Mouse (Mus musculus) forebrain, embryonic 11.5 days (tissue): ENCODE measurements around the gene Nicn1. TPM values are rescaled to one million over a fixed set of nuclear protein-coding genes. Genes with fewer than 3 reads are reported as not detected.

Experiments used
- ATAC-seq: fragments of 200-750 bp; cut with Nextera tagmentation; replicated peaks from 2 replicates; pipeline ENCODE4 v1.8.0; 2017; ENCODE audit warnings: moderate TSS enrichment; ENCODE audit not compliant: low FRiP score
- DNase-seq: peaks from one replicate; pipeline ENCODE4 v3.0.0-alpha.2; 2017; ENCODE audit warnings: low spot score
- H3K27ac ChIP-seq: fragments of 300-500 bp; sonication (generic); 2 replicates; pipeline ENCODE4 v1.5.1; 2014; ENCODE audit warnings: low read depth, low read length
- H3K27me3 ChIP-seq: fragments of 300-500 bp; sonication (generic); 2 replicates; pipeline ENCODE4 v1.6.1; 2014; ENCODE audit warnings: mild to moderate bottlenecking, low read length, mixed read lengths; ENCODE audit not compliant: control insufficient read depth, insufficient read depth
- H3K36me3 ChIP-seq: fragments of 300-500 bp; sonication (generic); 2 replicates; pipeline ENCODE4 v1.6.1; 2014; ENCODE audit warnings: mild to moderate bottlenecking, low read length, moderate library complexity, mixed read lengths; ENCODE audit not compliant: control insufficient read depth, insufficient read depth
- H3K4me1 ChIP-seq: fragments of 300-500 bp; sonication (generic); replicated peaks from 2 replicates; pipeline ENCODE4 v1.6.1; 2014; ENCODE audit warnings: low read length, mixed read lengths; ENCODE audit not compliant: control insufficient read depth, insufficient read depth
- H3K4me2 ChIP-seq: fragments of 300-500 bp; sonication (generic); 2 replicates; pipeline ENCODE4 v1.6.1; 2014; ENCODE audit warnings: low read depth, mild to moderate bottlenecking, low read length, moderate library complexity, mixed read lengths; ENCODE audit not compliant: severe bottlenecking
- H3K4me3 ChIP-seq: fragments of 300-500 bp; sonication (generic); 2 replicates; pipeline ENCODE4 v1.5.1; 2014; ENCODE audit warnings: low read depth, low read length
- H3K9ac ChIP-seq: fragments of 300-500 bp; sonication (generic); 2 replicates; pipeline ENCODE4 v1.6.1; 2014; ENCODE audit warnings: low read length
- H3K9me3 ChIP-seq: fragments of 300-500 bp; sonication (generic); 2 replicates; pipeline ENCODE4 v1.6.1; 2016; ENCODE audit warnings: low read length, mixed read lengths; ENCODE audit not compliant: control insufficient read depth
- WGBS: fragments of 180-500 bp; shearing (Covaris S2); extraction: QIAGEN DNeasy Blood & Tissue Kit; methylation state at CpG from one replicate; pipeline ENCODE4 v1.1.7; 2014; 5-methylcytosine and 5-hydroxymethylcytosine counted together
- polyA plus RNA-seq: library from polyadenylated mRNA; unstranded; fragments of >200 nt; fragmentation: Nextera tagmentation; extraction: Ambion mirVana; gene quantifications from 2 replicates; pipeline ENCODE4 v1.2.1, GENCODE M21; 2014

The Nicn1 gene
- polyA plus RNA-seq, 1 experiment from 2014 or later: 46.8 TPM

DNA sequence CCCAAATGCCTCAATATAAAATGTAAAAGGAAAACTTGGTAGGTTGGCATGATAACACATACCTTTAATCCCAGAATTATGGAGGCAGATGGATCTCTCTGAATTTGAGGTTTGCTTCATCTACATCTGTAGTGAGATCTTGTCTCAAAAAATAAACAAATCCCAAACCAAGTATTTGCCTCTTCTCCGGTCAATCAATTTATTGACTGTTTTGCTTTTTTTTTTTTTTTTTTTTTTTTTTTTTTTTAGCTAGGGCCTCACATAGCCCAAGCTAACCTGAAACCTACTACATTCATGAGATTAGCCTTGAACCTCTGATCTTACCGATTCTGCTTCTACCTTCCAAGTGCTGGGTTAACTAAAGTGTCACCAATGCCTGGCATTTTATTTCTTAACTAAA is 882 bp upstream of the Nicn1 start:
- Histone ChIP-seq H3K9me3 (no peaks in the 10 kb centered on the region), H3K27me3 (no peaks in the 10 kb centered on the region), H3K27ac (0 out of 2 replicates have a peak overlapping the region, but pooled peaks have one; percentile 81), H3K4me1 (peaks cover 4% of the 10 kb centered on the region; the same call in 1 of the 2 replicates), H3K4me2 (peak overlapping the region; percentile 56; the same call in 1 of the 2 replicates), H3K36me3 (no peaks in the 10 kb centered on the region), H3K4me3 (peak overlapping the region; percentile 45; the same call in 1 of the 2 replicates), H3K9ac (peak overlapping the region; percentile 66)
- WGBS: 67% methylated on average over 2 of the region's 2 CpGs
- ATAC-seq (no peak), DNase-seq (no peak)

DNA sequence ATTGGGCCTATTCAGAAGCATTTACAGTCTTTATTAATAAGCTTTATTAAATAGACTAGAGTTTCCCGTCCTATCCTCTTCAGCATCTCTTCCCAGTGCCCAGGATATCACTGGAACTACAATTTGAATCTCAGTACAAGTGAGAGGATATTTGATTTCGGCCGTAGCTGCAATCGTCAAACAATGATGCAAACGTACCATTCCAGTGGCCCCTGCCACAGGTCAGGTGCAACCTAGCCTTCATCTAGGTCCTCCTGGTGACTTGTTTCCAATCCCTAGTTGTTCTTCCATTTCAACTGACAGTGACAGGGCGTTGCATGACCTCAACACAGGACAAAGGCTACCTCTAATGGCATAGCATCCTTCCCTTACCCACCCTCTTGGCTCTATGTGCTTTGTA is 544 bp downstream of the Nicn1 start:
- H3K4me2 ChIP-seq: peak overlapping the region; percentile 62
- DNase-seq (no peak), ATAC-seq (no peak; the same call in 1 of the 2 replicates)
- peak overlapping the region; percentile 53 for H3K9ac ChIP-seq
- H3K36me3 ChIP-seq: no peaks in the 10 kb centered on the region
- peaks cover 4% of the 10 kb centered on the region; the same call in 1 of the 2 replicates for H3K4me1 ChIP-seq
- 44% methylated on average over 6 of the region's 6 CpGs for WGBS
- no peak overlapping the region for H3K27ac ChIP-seq
- no peaks in the 10 kb centered on the region for H3K27me3 ChIP-seq
- peak overlapping the region; percentile 45 for H3K4me3 ChIP-seq
- no peaks in the 10 kb centered on the region for H3K9me3 ChIP-seq

DNA sequence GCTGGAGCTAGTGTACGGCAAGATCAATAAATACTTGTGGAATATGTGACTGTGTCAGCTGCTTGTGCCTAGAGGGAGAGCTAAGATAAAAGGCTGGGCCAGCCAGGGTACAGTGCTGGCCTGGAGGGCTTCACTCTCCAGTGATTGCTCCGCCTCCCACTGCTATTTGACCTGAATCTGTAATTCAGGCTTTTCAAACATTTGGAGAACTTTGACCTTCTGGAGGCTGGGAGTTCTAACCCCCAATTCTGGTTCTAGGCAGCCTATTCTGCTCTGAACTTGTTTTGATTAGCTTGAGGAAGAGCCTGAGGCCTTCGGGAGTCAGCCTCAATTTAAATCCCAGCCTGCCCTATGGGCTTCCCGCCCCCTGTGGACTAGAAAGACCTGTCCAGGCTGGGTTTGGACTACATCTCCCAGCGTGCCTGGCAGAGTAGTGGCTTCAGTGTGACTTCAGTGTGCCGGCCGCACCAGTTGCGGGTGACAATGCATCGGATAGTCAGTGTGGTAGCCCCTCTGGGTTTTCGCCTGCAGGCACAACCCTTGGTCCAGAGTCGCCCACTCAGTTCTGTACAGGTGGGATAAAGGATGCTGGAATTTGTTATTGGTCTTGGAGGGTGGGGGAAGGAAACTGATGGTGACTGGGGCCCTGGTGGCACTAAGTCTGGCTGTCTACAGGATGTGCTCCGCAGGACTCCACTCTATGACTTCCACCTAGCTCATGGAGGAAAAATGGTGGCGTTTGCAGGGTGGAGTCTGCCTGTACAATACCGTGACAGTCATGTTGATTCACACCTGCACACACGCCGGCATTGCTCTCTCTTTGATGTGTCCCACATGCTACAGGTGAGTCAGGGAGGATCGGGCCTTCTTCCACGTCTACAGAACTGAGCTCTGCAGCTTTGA is 6.5 kb downstream of the Nicn1 start, which contains the start of gene Amt:
Amt (plus strand) TSS at position 401 of the 903 bp plus-strand sequence.
- 18% methylated on average over 18 of the region's 18 CpGs for WGBS
- H3K4me2 ChIP-seq: peak within 1 kb of the TSS; percentile 53
- H3K27ac ChIP-seq: peak within 1 kb of the TSS; percentile 62
- peak; percentile 86 for ATAC-seq
- H3K4me3 ChIP-seq: peak within 1 kb of the TSS; percentile 30
- peak; percentile 75 for DNase-seq
- H3K27me3 ChIP-seq: no peaks in the 10 kb centered on the region
- H3K4me1 ChIP-seq: peaks cover 10% of the 10 kb centered on the region
- no peaks in the 10 kb centered on the region; the same call in 1 of the 2 replicates for H3K36me3 ChIP-seq
- H3K9ac ChIP-seq: peak within 1 kb of the TSS; percentile 55
- no peaks in the 10 kb centered on the region for H3K9me3 ChIP-seq

DNA sequence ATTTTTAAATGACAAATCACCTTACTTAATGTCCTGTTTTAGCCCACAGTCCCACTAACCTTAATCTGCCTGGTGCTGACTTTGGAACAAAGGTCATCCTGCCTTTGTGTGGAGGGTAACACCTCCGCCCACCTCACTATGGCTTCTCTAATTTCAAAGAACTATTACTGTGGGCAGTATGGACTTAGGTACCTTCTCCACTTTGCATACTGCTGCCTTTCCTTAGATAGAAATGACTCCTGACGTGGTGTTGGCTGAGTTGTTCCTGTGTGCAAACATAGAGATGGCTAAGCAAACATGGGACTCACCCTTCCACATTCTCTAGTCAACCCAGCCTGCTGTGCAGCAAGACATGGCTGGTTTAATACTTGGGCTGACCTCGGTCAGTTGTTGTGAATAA is 11.6 kb downstream of the Nicn1 start:
- Histone ChIP-seq H3K9ac (no peak overlapping the region), H3K27me3 (no peaks in the 10 kb centered on the region), H3K4me3 (no peak overlapping the region), H3K27ac (no peak overlapping the region), H3K9me3 (no peaks in the 10 kb centered on the region), H3K4me1 (peaks cover 8% of the 10 kb centered on the region; the same call in 1 of the 2 replicates), H3K4me2 (no peak overlapping the region), H3K36me3 (no peaks in the 10 kb centered on the region; the same call in 1 of the 2 replicates)
- WGBS: 85% methylated on average over 3 of the region's 3 CpGs
- ATAC-seq (no peak), DNase-seq (no peak)

DNA sequence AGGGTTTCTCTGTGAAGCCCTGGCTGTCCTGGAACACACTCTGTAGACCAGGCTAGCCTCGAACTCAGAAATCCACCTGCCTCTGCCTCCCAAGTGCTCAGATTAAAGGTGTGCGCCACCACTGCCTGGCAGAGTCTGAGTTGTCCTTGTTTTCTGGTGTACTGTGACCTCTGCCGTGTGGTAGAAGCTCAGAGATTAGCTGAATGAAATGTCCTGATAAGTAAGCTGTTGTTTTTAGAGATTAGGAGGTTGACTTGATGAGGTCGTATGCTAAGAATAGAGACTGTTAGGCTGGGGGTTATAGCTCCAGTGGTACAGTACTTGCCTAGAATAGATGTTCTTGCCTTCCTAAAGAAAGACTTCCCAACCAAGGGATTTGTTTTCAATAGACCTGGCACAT is 14.5 kb downstream of the Nicn1 start:
- Histone ChIP-seq H3K9ac (peak overlapping the region; percentile 85), H3K27ac (no peak overlapping the region), H3K4me2 (peak overlapping the region; percentile 90), H3K4me3 (peak overlapping the region; percentile 90), H3K27me3 (no peaks in the 10 kb centered on the region), H3K36me3 (no peaks in the 10 kb centered on the region; the same call in 1 of the 2 replicates), H3K4me1 (peaks cover 3% of the 10 kb centered on the region; the same call in 1 of the 2 replicates), H3K9me3 (no peaks in the 10 kb centered on the region)
- WGBS: 84% methylated on average over 4 of the region's 4 CpGs
- ATAC-seq (no peak), DNase-seq (no peak)

DNA sequence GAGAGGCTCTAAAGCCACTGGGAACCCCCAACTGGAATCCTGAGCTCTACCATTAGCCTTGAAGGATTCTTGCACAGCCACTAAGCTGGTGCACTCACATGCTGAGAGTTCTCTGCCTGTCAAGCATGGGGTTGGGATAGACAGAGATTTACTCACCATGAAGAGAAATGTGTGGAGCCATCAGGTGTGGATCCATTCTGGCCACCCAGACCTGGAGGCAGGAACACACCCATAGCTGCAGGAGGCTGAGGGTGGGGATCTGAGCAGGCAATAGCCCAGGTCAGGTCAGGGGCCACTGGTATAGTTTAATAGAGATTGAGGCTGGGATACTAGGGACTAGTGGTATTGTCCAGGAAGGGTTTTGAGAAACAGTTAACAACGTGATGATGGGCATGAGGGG is 14.9 kb downstream of the Nicn1 start:
- H3K27ac ChIP-seq: peak overlapping the region; percentile 99; the same call in 1 of the 2 replicates
- ATAC-seq: no peak
- WGBS: 7% methylated on average over 1 of the region's 1 CpGs

DNA sequence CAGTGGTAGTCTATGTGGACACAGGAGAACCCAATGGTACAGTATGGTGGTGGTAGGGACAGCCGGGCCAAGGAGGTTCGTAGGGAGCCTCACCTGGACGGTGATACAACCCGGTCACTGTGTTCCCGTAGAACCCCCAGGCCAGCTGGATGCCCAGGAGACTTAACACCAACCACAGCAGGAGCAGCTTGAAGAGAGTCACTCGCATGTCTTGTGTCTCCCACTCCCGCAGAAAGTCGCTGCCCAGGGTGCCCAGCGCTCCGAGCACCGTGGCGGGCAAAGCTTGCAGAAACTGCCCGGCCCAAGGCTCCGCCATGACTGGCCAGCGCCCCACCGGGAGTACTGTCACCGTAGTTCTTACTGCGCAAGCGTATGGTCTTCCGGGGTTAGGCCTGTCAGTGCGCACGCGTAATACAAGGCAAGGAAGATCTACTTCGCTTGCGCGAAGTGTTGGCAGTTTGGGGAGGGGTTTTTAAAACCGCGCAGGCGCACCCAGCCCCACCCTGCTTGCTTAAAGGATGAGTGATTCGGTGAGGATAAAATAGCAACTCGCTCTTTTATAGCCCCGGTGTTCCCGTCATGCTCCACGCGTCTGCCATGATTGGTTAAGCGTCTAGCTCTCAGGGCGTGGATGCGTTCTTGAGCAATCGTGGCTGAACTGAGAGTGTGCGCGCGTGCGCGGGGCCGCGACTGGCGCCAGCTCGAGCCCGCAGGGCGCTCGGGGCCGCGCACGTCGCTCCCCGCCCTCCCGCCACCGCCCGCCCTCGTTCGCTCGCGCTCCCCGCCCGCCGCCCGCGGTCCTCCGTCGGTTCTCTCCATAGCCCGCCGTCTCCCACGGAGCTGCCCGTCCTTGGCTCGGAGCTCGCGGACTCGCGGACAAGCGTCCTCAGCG is 15.6 kb downstream of the Nicn1 start, which contains the start of the genes Rhoa and Tcta:
Rhoa (plus strand) TSS at position 501 of the 892 bp plus-strand sequence.
Tcta (minus strand) TSS at position 532 of the 892 bp plus-strand sequence.
- H3K9me3 ChIP-seq: no peaks in the 10 kb centered on the region
- peak; percentile 96 for ATAC-seq
- DNase-seq: peak; percentile 98
- peak within 1 kb of the TSS; percentile 90 for H3K4me2 ChIP-seq
- peak within 1 kb of the TSS; percentile 94 for H3K9ac ChIP-seq
- under 1% methylated on average over 80 of the region's 81 CpGs for WGBS
- H3K27ac ChIP-seq: peak within 1 kb of the TSS; percentile 99
- H3K4me3 ChIP-seq: peak within 1 kb of the TSS; percentile 90
- H3K4me1 ChIP-seq: peaks cover 3% of the 10 kb centered on the region; the same call in 1 of the 2 replicates
- no peaks in the 10 kb centered on the region for H3K27me3 ChIP-seq
- no peaks in the 10 kb centered on the region; the same call in 1 of the 2 replicates for H3K36me3 ChIP-seq

More for the DNA sequence above, 14.9 kb downstream of the Nicn1 start:
- peak overlapping the region; percentile 90 for H3K4me3 ChIP-seq
- peak overlapping the region; percentile 85 for H3K9ac ChIP-seq
- H3K36me3 ChIP-seq: no peaks in the 10 kb centered on the region; the same call in 1 of the 2 replicates
- DNase-seq: peak; percentile 55
- H3K4me1 ChIP-seq: peaks cover 3% of the 10 kb centered on the region; the same call in 1 of the 2 replicates
- H3K4me2 ChIP-seq: peak overlapping the region; percentile 90
- H3K9me3 ChIP-seq: no peaks in the 10 kb centered on the region
- H3K27me3 ChIP-seq: no peaks in the 10 kb centered on the region

DNA sequence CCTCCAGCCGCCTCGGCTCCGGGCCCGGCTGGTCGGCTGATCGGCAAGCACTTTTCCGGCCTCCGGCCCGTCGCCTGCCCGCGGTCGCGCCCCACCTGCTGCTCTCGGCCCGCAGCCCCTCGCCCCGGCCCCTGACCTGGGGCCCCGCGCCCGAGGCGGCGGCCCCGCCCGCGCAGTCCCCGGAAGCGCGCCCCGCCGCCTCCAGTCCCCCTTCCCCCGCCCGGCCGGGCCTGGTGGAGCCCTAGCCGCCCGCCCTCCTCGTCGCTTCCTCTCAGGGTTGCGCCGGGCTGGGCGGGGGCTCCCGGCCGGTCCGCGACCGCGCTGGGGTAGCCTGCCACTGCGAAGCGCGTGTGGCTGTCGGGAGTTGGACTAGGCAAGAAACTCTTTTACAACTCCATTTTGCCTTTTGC is 16.3 kb downstream of the Nicn1 start:
- Histone ChIP-seq H3K4me1 (peaks cover 3% of the 10 kb centered on the region; the same call in 1 of the 2 replicates), H3K36me3 (no peaks in the 10 kb centered on the region), H3K9ac (peak overlapping the region; percentile 94), H3K9me3 (no peaks in the 10 kb centered on the region), H3K27ac (peak overlapping the region; percentile 99), H3K4me2 (peak overlapping the region; percentile 59), H3K4me3 (peak overlapping the region; percentile 90), H3K27me3 (no peaks in the 10 kb centered on the region)
- WGBS: under 1% methylated on average over 51 of the region's 51 CpGs
- peak; percentile 90 for DNase-seq
- peak; percentile 80 for ATAC-seq
